Mouse (Mus musculus): ENCODE measurements around the gene Ypel1. TPM values are rescaled to one million over a fixed set of nuclear protein-coding genes. Genes with fewer than 3 reads are reported as not detected.

The Ypel1 gene
- polyA plus RNA-seq (2012; rRNA removed): 32.6 and 33.0 TPM in 2 replicates

- peak within 1 kb of the TSS; percentile 99 for H3K4me3 ChIP-seq (ENCODE audit: insufficient read depth, low read length)
- peak within 1 kb of the TSS; percentile 95 for H3K27ac ChIP-seq (ENCODE audit: insufficient read depth, low read length)
- peak; percentile 42; the same call in 1 of the 2 replicates for TF ChIP-seq POLR2A (IDR thresholded peaks at IDR 0.05; ENCODE audit: extremely low read depth, insufficient read depth, low read length)
- no peak for TF ChIP-seq CTCF (IDR thresholded peaks at IDR 0.05; ENCODE audit: extremely low read depth, insufficient read depth, low read length)
- no peaks in the 10 kb centered on the region; the same call in 1 of the 2 replicates for H3K4me1 ChIP-seq (ENCODE audit: control insufficient read depth, insufficient read depth, low read length)
Measured at GRCm38 (mm10) chr16:17069511-17070443, at the start of gene Ypel1. TSS of gene Ypel1 (plus strand) at chr16:17069696.

- Histone ChIP-seq H3K27ac (ENCODE audit: insufficient read depth, low read length) (no peak overlapping the region), H3K4me1 (ENCODE audit: control insufficient read depth, insufficient read depth, low read length) (peaks cover 3% of the 10 kb centered on the region), H3K4me3 (ENCODE audit: insufficient read depth, low read length) (no peak overlapping the region)
- TF ChIP-seq POLR2A (IDR thresholded peaks at IDR 0.05; ENCODE audit: extremely low read depth, insufficient read depth, low read length): no peak
- no peak for TF ChIP-seq CTCF (IDR thresholded peaks at IDR 0.05; ENCODE audit: extremely low read depth, insufficient read depth, low read length)
Measured at GRCm38 (mm10) chr16:17024469-17025148, 44.9 kb upstream of the Ypel1 start.

- TF ChIP-seq POLR2A (IDR thresholded peaks at IDR 0.05; ENCODE audit: extremely low read depth, insufficient read depth, low read length) (no peak), CTCF (IDR thresholded peaks at IDR 0.05; ENCODE audit: extremely low read depth, insufficient read depth, low read length) (no peak)
- Histone ChIP-seq H3K27ac (ENCODE audit: insufficient read depth, low read length) (no peak overlapping the region), H3K4me3 (ENCODE audit: insufficient read depth, low read length) (no peak overlapping the region), H3K4me1 (ENCODE audit: control insufficient read depth, insufficient read depth, low read length) (peaks cover 4% of the 10 kb centered on the region; the same call in 1 of the 2 replicates)
Measured at GRCm38 (mm10) chr16:17029971-17030695, 39.4 kb upstream of the Ypel1 start.

GRCm38 (mm10) chr16:17033754-17034153 lies 35.7 kb upstream of the Ypel1 start:
- peaks cover 4% of the 10 kb centered on the region; the same call in 1 of the 2 replicates for H3K4me1 ChIP-seq (ENCODE audit: control insufficient read depth, insufficient read depth, low read length)
- H3K27ac ChIP-seq (ENCODE audit: insufficient read depth, low read length): no peak overlapping the region
- TF ChIP-seq CTCF (IDR thresholded peaks at IDR 0.05; ENCODE audit: extremely low read depth, insufficient read depth, low read length): no peak
- no peak for TF ChIP-seq POLR2A (IDR thresholded peaks at IDR 0.05; ENCODE audit: extremely low read depth, insufficient read depth, low read length)
- H3K4me3 ChIP-seq (ENCODE audit: insufficient read depth, low read length): no peak overlapping the region

- TF ChIP-seq POLR2A (IDR thresholded peaks at IDR 0.05; ENCODE audit: extremely low read depth, insufficient read depth, low read length) (no peak), CTCF (IDR thresholded peaks at IDR 0.05; ENCODE audit: extremely low read depth, insufficient read depth, low read length) (no peak)
- H3K27ac ChIP-seq (ENCODE audit: insufficient read depth, low read length): no peak overlapping the region
Measured at GRCm38 (mm10) chr16:17040716-17041115, 28.8 kb upstream of the Ypel1 start.

GRCm38 (mm10) chr16:17041417-17041816 lies 28.1 kb upstream of the Ypel1 start:
- Histone ChIP-seq H3K4me3 (ENCODE audit: insufficient read depth, low read length) (no peak overlapping the region), H3K27ac (ENCODE audit: insufficient read depth, low read length) (no peak overlapping the region), H3K4me1 (ENCODE audit: control insufficient read depth, insufficient read depth, low read length) (peaks cover 12% of the 10 kb centered on the region)
- no peak for TF ChIP-seq CTCF (IDR thresholded peaks at IDR 0.05; ENCODE audit: extremely low read depth, insufficient read depth, low read length)
- TF ChIP-seq POLR2A (IDR thresholded peaks at IDR 0.05; ENCODE audit: extremely low read depth, insufficient read depth, low read length): no peak

More at GRCm38 (mm10) chr16:17040716-17041115, 28.8 kb upstream of the Ypel1 start:
- no peak overlapping the region for H3K4me3 ChIP-seq (ENCODE audit: insufficient read depth, low read length)
- H3K4me1 ChIP-seq (ENCODE audit: control insufficient read depth, insufficient read depth, low read length): peaks cover 10% of the 10 kb centered on the region

- H3K4me3 ChIP-seq (ENCODE audit: insufficient read depth, low read length): no peak overlapping the region
- H3K4me1 ChIP-seq (ENCODE audit: control insufficient read depth, insufficient read depth, low read length): peaks cover 16% of the 10 kb centered on the region
- TF ChIP-seq POLR2A (IDR thresholded peaks at IDR 0.05; ENCODE audit: extremely low read depth, insufficient read depth, low read length): no peak
- TF ChIP-seq CTCF (IDR thresholded peaks at IDR 0.05; ENCODE audit: extremely low read depth, insufficient read depth, low read length): no peak
- H3K27ac ChIP-seq (ENCODE audit: insufficient read depth, low read length): peak overlapping the region; percentile 85
Measured at GRCm38 (mm10) chr16:17044320-17044719, 25.2 kb upstream of the Ypel1 start.

- Histone ChIP-seq H3K4me3 (ENCODE audit: insufficient read depth, low read length) (no peak overlapping the region), H3K27ac (ENCODE audit: insufficient read depth, low read length) (no peak overlapping the region), H3K4me1 (ENCODE audit: control insufficient read depth, insufficient read depth, low read length) (peaks cover 16% of the 10 kb centered on the region)
- TF ChIP-seq POLR2A (IDR thresholded peaks at IDR 0.05; ENCODE audit: extremely low read depth, insufficient read depth, low read length) (no peak), CTCF (IDR thresholded peaks at IDR 0.05; ENCODE audit: extremely low read depth, insufficient read depth, low read length) (no peak)
Measured at GRCm38 (mm10) chr16:17045287-17045686, 24.2 kb upstream of the Ypel1 start.

- Histone ChIP-seq H3K27ac (ENCODE audit: insufficient read depth, low read length) (no peak overlapping the region), H3K4me1 (ENCODE audit: control insufficient read depth, insufficient read depth, low read length) (peaks cover 5% of the 10 kb centered on the region), H3K4me3 (ENCODE audit: insufficient read depth, low read length) (no peak overlapping the region)
- TF ChIP-seq POLR2A (IDR thresholded peaks at IDR 0.05; ENCODE audit: extremely low read depth, insufficient read depth, low read length) (no peak), CTCF (IDR thresholded peaks at IDR 0.05; ENCODE audit: extremely low read depth, insufficient read depth, low read length) (no peak)
Measured at GRCm38 (mm10) chr16:17049886-17050285, 19.6 kb upstream of the Ypel1 start.
